Comparison of ENCODE assay signal across 8 mouse cellular contexts in genomic region chr8:71719218-71719617, GRCm38 (mm10). TPM values are rescaled to one million over a fixed set of nuclear protein-coding genes. Genes with fewer than 3 reads are reported as not detected.
DNase-seq lines count a peak whose midpoint lies in the region; ATAC-seq lines count a peak whose summit lies in the region.

No protein-coding gene starts in this region.

- DNase-seq in cerebellum, adult 11-12 months: peak; percentile 57
- DNase-seq in spleen, adult 12 weeks (ENCODE audit: low spot score): peak; percentile 65
- DNase-seq in spleen, adult 18-20 months: no peak
- DNase-seq in spleen, postnatal 4 days (ENCODE audit: low spot score in 2 of 2): peak; percentile 84 to 87
- DNase-seq in urinary bladder, postnatal 14 days (ENCODE audit: low spot score): no peak
- no peak for DNase-seq in embryo, embryonic 9.5 days (ENCODE audit: extremely low spot score)

- ATAC-seq in cerebellum, adult (ENCODE audit: insufficient number of reproducible peaks, low FRiP score, low TSS enrichment): no peak
- ATAC-seq in megakaryocyte, adult 5-6 weeks (ENCODE audit: poor library complexity, severe bottlenecking): peak; percentile 16

RNA-seq across cellular contexts. Expression of gene Fcho1, which starts 6.3 kb away (rescaled TPM):
- 28.4 and 30.9 TPM in 2 replicates for total RNA-seq in megakaryocyte, adult 5-6 weeks (2015)
- 39.6 and 41.2 TPM in 2 replicates for total RNA-seq in megakaryocyte, adult 5-6 weeks (2017)

RNA-seq across cellular contexts. Expression of gene B3gnt3, which starts 17.6 kb away (rescaled TPM):
- 0.36 and 0.89 TPM in 2 replicates for total RNA-seq in megakaryocyte, adult 5-6 weeks (2015)
- total RNA-seq in megakaryocyte, adult 5-6 weeks (2017): 0.18 TPM in 1 of 2 replicates, not detected in the other

RNA-seq across cellular contexts. Expression of gene Insl3, which starts 30.2 kb away (rescaled TPM):
- total RNA-seq in megakaryocyte, adult 5-6 weeks (2015): 2.9 and 4.2 TPM in 2 replicates
- 1.1 and 2.4 TPM in 2 replicates for total RNA-seq in megakaryocyte, adult 5-6 weeks (2017)

RNA-seq across cellular contexts. Expression of gene Jak3, which starts 43.1 kb away (rescaled TPM):
- total RNA-seq in megakaryocyte, adult 5-6 weeks (2015): 4.8 and 5.0 TPM in 2 replicates
- total RNA-seq in megakaryocyte, adult 5-6 weeks (2017): 2.6 and 5.2 TPM in 2 replicates

RNA-seq across cellular contexts. Expression of gene Unc13a, which starts 47.7 kb away (rescaled TPM):
- 0.11 TPM in 1 of 2 replicates, not detected in the other for total RNA-seq in megakaryocyte, adult 5-6 weeks (2015)
- 1.1 TPM in 1 of 2 replicates, not detected in the other for total RNA-seq in megakaryocyte, adult 5-6 weeks (2017)

Comparison
In these comparisons a context has a peak if more than half of its experiments do, and no peak if none do; other contexts are left out.
1. DNase-seq: peak in cerebellum, adult 11-12 months (single experiment), spleen, adult 12 weeks (single experiment) and spleen, postnatal 4 days (2 of 2); none in spleen, adult 18-20 months (0 of 2), urinary bladder, postnatal 14 days (single experiment) and embryo, embryonic 9.5 days (single experiment).